Mouse (Mus musculus) heart, embryonic 15.5 days (tissue): ENCODE data around the gene Lcn11. TPM values are rescaled to one million over a fixed set of nuclear protein-coding genes. Genes with fewer than 3 reads are reported as not detected.
"Not testable (repeated sequence)": the region's sequence is repeated elsewhere in the genome, so short reads cannot be mapped to it uniquely, and the experiment has no call there.

Experiments
- ATAC-seq: fragments of 200-750 bp; cut with Nextera tagmentation; replicated peaks from 2 replicates; pipeline ENCODE4 v1.8.0; 2017; ENCODE audit warnings: low read depth, moderate TSS enrichment; ENCODE audit not compliant: insufficient number of reproducible peaks, insufficient read depth, low FRiP score
- H3K27ac ChIP-seq: fragments of 300-500 bp; sonication (generic); 2 replicates; pipeline ENCODE4 v1.5.1; 2015; ENCODE audit warnings: mild to moderate bottlenecking, inconsistent platforms
- H3K27me3 ChIP-seq: fragments of 300-500 bp; sonication (generic); 2 replicates; pipeline ENCODE4 v1.6.1; 2015; ENCODE audit warnings: inconsistent platforms
- H3K36me3 ChIP-seq: fragments of 300-500 bp; sonication (generic); 2 replicates; pipeline ENCODE4 v1.6.1; 2015; ENCODE audit warnings: mild to moderate bottlenecking, inconsistent platforms
- H3K4me1 ChIP-seq: fragments of 300-500 bp; sonication (generic); replicated peaks from 2 replicates; pipeline ENCODE4 v1.6.1; 2015; ENCODE audit warnings: inconsistent platforms
- H3K4me2 ChIP-seq: fragments of 300-500 bp; sonication (generic); 2 replicates; pipeline ENCODE4 v1.6.1; 2015; ENCODE audit warnings: inconsistent platforms, mild to moderate bottlenecking, moderate library complexity
- H3K4me3 ChIP-seq: fragments of 300-500 bp; sonication (generic); 2 replicates; pipeline ENCODE4 v1.5.1; 2015; ENCODE audit warnings: mild to moderate bottlenecking, inconsistent platforms
- H3K9ac ChIP-seq: fragments of 300-500 bp; sonication (generic); 2 replicates; pipeline ENCODE4 v1.6.1; 2015; ENCODE audit warnings: mild to moderate bottlenecking, inconsistent platforms
- H3K9me3 ChIP-seq: fragments of 300-500 bp; sonication (generic); replicated peaks from 2 replicates; pipeline ENCODE4 v1.6.1; 2016; ENCODE audit warnings: inconsistent platforms
- WGBS: fragments of 180-500 bp; shearing (Covaris S2); methylation state at CpG from one replicate; pipeline ENCODE4 v1.1.7; 2015; ENCODE audit warnings: mixed read lengths; 5-methylcytosine and 5-hydroxymethylcytosine counted together
- polyA plus RNA-seq: library from polyadenylated mRNA; unstranded; fragments of >200 nt; fragmentation: Nextera tagmentation; extraction: Ambion mirVana; gene quantifications from 2 replicates; pipeline ENCODE4 v1.2.1, GENCODE M21; 2015

Gene Lcn11
- polyA plus RNA-seq = not detected in 2 replicates

- Histone ChIP-seq H3K4me2 (no peak within 1 kb of the TSS), H3K9me3 (no peaks in the 10 kb centered on the region), H3K4me3 (no peak within 1 kb of the TSS), H3K36me3 (no peaks in the 10 kb centered on the region), H3K9ac (no peak within 1 kb of the TSS), H3K27me3 (no peaks in the 10 kb centered on the region), H3K4me1 (no peaks in the 10 kb centered on the region), H3K27ac (no peak within 1 kb of the TSS)
- no peak for ATAC-seq
- WGBS = 93% methylated on average over 1 of the region's 1 CpGs
Measured at GRCm38 (mm10) chr2:25776717-25777116, at the start of gene Lcn11. Gene Lcn11 (plus strand): TSS chr2:25777017.

GRCm38 (mm10) chr2:25733199-25733930 is 43.5 kb upstream of the Lcn11 start:
- no peaks in the 10 kb centered on the region for H3K9me3 ChIP-seq
- H3K9ac ChIP-seq = no peak overlapping the region
- H3K4me3 ChIP-seq = no peak overlapping the region
- ATAC-seq = 0 out of 2 replicates have a peak, but pooled peaks have one; percentile 53
- WGBS = 32% methylated on average over 2 of the region's 2 CpGs
- no peaks in the 10 kb centered on the region for H3K36me3 ChIP-seq
- no peaks in the 10 kb centered on the region for H3K4me1 ChIP-seq
- no peak overlapping the region for H3K4me2 ChIP-seq
- no peaks in the 10 kb centered on the region for H3K27me3 ChIP-seq
- no peak overlapping the region for H3K27ac ChIP-seq

GRCm38 (mm10) chr2:25736709-25737108 is 40.1 kb upstream of the Lcn11 start, which contains the start of gene Obp2b:
Gene Obp2b (plus strand): TSS chr2:25737009.
- not testable (repeated sequence) for H3K27ac ChIP-seq, ATAC-seq
- WGBS = 79% methylated on average over 3 of the region's 3 CpGs

GRCm38 (mm10) chr2:25741671-25742070 is 35.1 kb upstream of the Lcn11 start:
- Histone ChIP-seq H3K27me3 (no peaks in the 10 kb centered on the region), H3K4me2 (no peak overlapping the region), H3K36me3 (no peaks in the 10 kb centered on the region), H3K4me3 (no peak overlapping the region), H3K4me1 (no peaks in the 10 kb centered on the region), H3K27ac (no peak overlapping the region), H3K9ac (no peak overlapping the region), H3K9me3 (no peaks in the 10 kb centered on the region)
- 59% methylated on average over 1 of the region's 1 CpGs for WGBS
- ATAC-seq = no peak

More at GRCm38 (mm10) chr2:25736709-25737108, 40.1 kb upstream of the Lcn11 start, which contains the start of gene Obp2b:
- not testable (repeated sequence) for H3K4me1 ChIP-seq, H3K9me3 ChIP-seq, H3K4me3 ChIP-seq, H3K4me2 ChIP-seq, H3K27me3 ChIP-seq, H3K36me3 ChIP-seq, H3K9ac ChIP-seq

GRCm38 (mm10) chr2:25754201-25754600 is 22.6 kb upstream of the Lcn11 start:
- no peak overlapping the region for H3K4me2 ChIP-seq
- no peak overlapping the region for H3K27ac ChIP-seq
- no peaks in the 10 kb centered on the region for H3K27me3 ChIP-seq
- no peaks in the 10 kb centered on the region for H3K9me3 ChIP-seq
- H3K36me3 ChIP-seq = no peaks in the 10 kb centered on the region
- WGBS = 92% methylated on average over 1 of the region's 1 CpGs
- no peaks in the 10 kb centered on the region for H3K4me1 ChIP-seq
- H3K9ac ChIP-seq = no peak overlapping the region
- no peak for ATAC-seq
- H3K4me3 ChIP-seq = no peak overlapping the region

- Histone ChIP-seq H3K4me2 (no peak overlapping the region), H3K9me3 (no peaks in the 10 kb centered on the region), H3K4me1 (no peaks in the 10 kb centered on the region), H3K27ac (no peak overlapping the region), H3K4me3 (no peak overlapping the region), H3K9ac (no peak overlapping the region), H3K27me3 (no peaks in the 10 kb centered on the region), H3K36me3 (no peaks in the 10 kb centered on the region)
- WGBS = 57% methylated on average over 4 of the region's 4 CpGs
- no peak for ATAC-seq
Measured at GRCm38 (mm10) chr2:25758064-25758625, 18.7 kb upstream of the Lcn11 start.

GRCm38 (mm10) chr2:25765269-25765668 is 11.5 kb upstream of the Lcn11 start, which contains the start of gene Lcn3:
Gene Lcn3 (plus strand): TSS chr2:25765569.
- Histone ChIP-seq H3K27me3 (no peaks in the 10 kb centered on the region), H3K4me1 (no peaks in the 10 kb centered on the region), H3K9me3 (no peaks in the 10 kb centered on the region), H3K9ac (no peak within 1 kb of the TSS), H3K4me3 (no peak within 1 kb of the TSS), H3K27ac (no peak within 1 kb of the TSS), H3K36me3 (no peaks in the 10 kb centered on the region), H3K4me2 (no peak within 1 kb of the TSS)
- 20% methylated on average over 2 of the region's 2 CpGs for WGBS
- no peak for ATAC-seq

- Histone ChIP-seq H3K36me3 (no peaks in the 10 kb centered on the region), H3K27me3 (no peaks in the 10 kb centered on the region), H3K4me3 (no peak overlapping the region), H3K27ac (no peak overlapping the region), H3K9ac (no peak overlapping the region), H3K9me3 (no peaks in the 10 kb centered on the region), H3K4me1 (no peaks in the 10 kb centered on the region), H3K4me2 (no peak overlapping the region)
- ATAC-seq = no peak
- WGBS = 62% methylated on average over 4 of the region's 4 CpGs
Measured at GRCm38 (mm10) chr2:25767764-25768163, 9.1 kb upstream of the Lcn11 start.

GRCm38 (mm10) chr2:25773507-25773906 is 3.3 kb upstream of the Lcn11 start:
- no peak overlapping the region for H3K9ac ChIP-seq
- H3K9me3 ChIP-seq = no peaks in the 10 kb centered on the region
- no peak overlapping the region for H3K4me3 ChIP-seq
- no peaks in the 10 kb centered on the region for H3K36me3 ChIP-seq
- H3K27me3 ChIP-seq = no peaks in the 10 kb centered on the region
- H3K4me1 ChIP-seq = no peaks in the 10 kb centered on the region
- no peak for ATAC-seq
- no peak overlapping the region for H3K27ac ChIP-seq
- H3K4me2 ChIP-seq = no peak overlapping the region
- 76% methylated on average over 2 of the region's 2 CpGs for WGBS

GRCm38 (mm10) chr2:25774640-25775039 is 2.2 kb upstream of the Lcn11 start:
- H3K4me2 ChIP-seq = no peak overlapping the region
- no peaks in the 10 kb centered on the region for H3K27me3 ChIP-seq
- H3K27ac ChIP-seq = no peak overlapping the region
- H3K4me3 ChIP-seq = no peak overlapping the region
- H3K9me3 ChIP-seq = no peaks in the 10 kb centered on the region
- H3K36me3 ChIP-seq = no peaks in the 10 kb centered on the region
- H3K4me1 ChIP-seq = no peaks in the 10 kb centered on the region
- no peak overlapping the region for H3K9ac ChIP-seq
- ATAC-seq = no peak
- WGBS = 71% methylated on average over 2 of the region's 2 CpGs

GRCm38 (mm10) chr2:25775991-25776390 is 826 bp upstream of the Lcn11 start:
- Histone ChIP-seq H3K9ac (no peak overlapping the region), H3K4me2 (no peak overlapping the region), H3K27ac (no peak overlapping the region), H3K36me3 (no peaks in the 10 kb centered on the region), H3K4me1 (no peaks in the 10 kb centered on the region), H3K4me3 (no peak overlapping the region), H3K9me3 (no peaks in the 10 kb centered on the region), H3K27me3 (no peaks in the 10 kb centered on the region)
- no peak for ATAC-seq
- 71% methylated on average over 3 of the region's 3 CpGs for WGBS

GRCm38 (mm10) chr2:25779076-25779475 is 2.3 kb downstream of the Lcn11 start:
- Histone ChIP-seq H3K27ac (no peak overlapping the region), H3K36me3 (no peaks in the 10 kb centered on the region), H3K4me1 (no peaks in the 10 kb centered on the region), H3K4me2 (no peak overlapping the region), H3K4me3 (no peak overlapping the region), H3K27me3 (no peaks in the 10 kb centered on the region), H3K9ac (no peak overlapping the region), H3K9me3 (no peaks in the 10 kb centered on the region)
- ATAC-seq = no peak
- WGBS = 72% methylated on average over 9 of the region's 9 CpGs
